Mouse (Mus musculus): ENCODE results near the gene Tnks1bp1.

GRCm38 (mm10) chr2:85070086-85070485, 22.3 kb downstream of the Tnks1bp1 start:
- no peak for TF ChIP-seq CTCF (IDR thresholded peaks at IDR 0.05; ENCODE audit: low read depth)
- TF ChIP-seq EP300 (optimal IDR thresholded peaks at IDR 0.05), result no peak

All from stomach, postnatal 0 days (tissue).